Mouse (Mus musculus): ENCODE data around the gene Hsd11b2. TPM values are rescaled to one million over a fixed set of nuclear protein-coding genes. Genes with fewer than 3 reads are reported as not detected.

The Hsd11b2 gene
- polyA plus RNA-seq, 1 experiment from 2014 or later: 39.3 TPM

DNA sequence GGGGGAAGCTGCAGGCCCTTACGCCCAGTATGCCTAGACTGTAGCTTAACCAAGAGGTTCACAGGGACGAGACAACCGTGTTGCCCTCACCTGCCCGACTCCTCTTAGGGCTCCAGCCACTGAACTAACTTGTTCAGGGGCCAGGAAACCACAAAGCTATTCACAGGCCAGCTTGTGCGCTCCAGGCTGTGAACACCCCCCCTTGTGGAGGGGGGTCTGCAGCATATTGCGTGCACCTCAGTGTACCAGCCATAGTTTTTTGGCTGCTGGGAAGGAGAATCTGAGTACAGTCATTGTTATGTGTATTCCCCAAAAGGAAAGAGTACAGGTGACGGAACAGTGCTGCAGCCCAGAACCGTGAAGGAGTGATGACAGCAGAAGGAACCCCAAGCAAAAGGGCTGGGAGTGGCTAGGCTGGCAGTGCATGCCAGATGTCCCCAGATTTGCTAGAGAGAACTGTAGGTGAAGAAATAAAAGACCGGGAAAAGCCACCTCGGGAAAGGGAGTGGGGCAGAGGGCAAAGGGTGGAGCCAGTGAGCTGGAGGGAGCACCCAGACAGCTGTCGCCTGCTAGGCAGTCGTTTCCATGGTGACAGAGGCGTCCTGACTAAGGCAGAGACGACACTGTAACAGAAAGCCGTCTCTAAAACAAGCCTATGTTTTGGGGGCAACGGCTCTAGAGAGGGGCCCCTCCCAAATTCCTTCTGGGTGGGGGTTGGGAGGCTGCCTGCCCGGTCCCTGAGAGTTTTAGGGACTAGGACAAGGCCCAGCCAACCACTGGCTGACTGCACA, 44.5 kb upstream of the Hsd11b2 start:
- no peaks in the 10 kb centered on the region for H3K9me3 ChIP-seq (ENCODE audit: low read length)
- peaks cover 2% of the 10 kb centered on the region for H3K36me3 ChIP-seq (ENCODE audit: insufficient read depth, low read length)
- peaks cover 41% of the 10 kb centered on the region for H3K4me1 ChIP-seq (ENCODE audit: insufficient read depth, low read length)
- H3K27ac ChIP-seq (ENCODE audit: low read length): peak overlapping the region; percentile 37; the same call in 1 of the 2 replicates
- H3K4me3 ChIP-seq (ENCODE audit: low read length): no peak overlapping the region
- H3K4me2 ChIP-seq (replicated peaks; ENCODE audit: low read depth, low read length): no peak overlapping the region
- no peaks in the 10 kb centered on the region for H3K27me3 ChIP-seq (ENCODE audit: insufficient read depth, low read length)
- ATAC-seq (ENCODE audit: low FRiP score, low TSS enrichment): no peak
- H3K9ac ChIP-seq (replicated peaks; ENCODE audit: low read length): no peak overlapping the region; the same call in 1 of the 2 replicates
- WGBS: 33% methylated on average over 17 of the region's 17 CpGs

DNA sequence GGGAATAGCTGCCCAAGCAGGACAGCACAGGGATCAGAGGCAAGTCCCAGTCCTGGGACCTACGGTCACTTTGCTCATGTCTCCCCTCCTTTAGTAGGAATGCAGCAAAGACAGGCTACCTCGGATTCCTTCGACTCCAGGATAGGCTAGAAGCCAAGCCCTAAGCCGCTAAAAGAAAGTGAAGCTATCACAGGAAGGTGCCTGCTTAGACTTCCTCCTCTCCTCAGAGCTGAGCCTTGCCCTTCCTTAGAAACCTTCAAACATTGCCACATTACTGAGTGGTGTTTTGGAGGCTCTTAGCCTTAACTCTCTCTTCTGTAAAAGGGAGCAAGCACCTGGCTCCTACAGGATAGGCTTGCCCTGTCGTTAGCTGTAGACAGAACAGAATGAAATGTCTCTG, 43.9 kb upstream of the Hsd11b2 start:
- H3K27ac ChIP-seq (ENCODE audit: low read length): no peak overlapping the region; the same call in 1 of the 2 replicates
- H3K4me1 ChIP-seq (ENCODE audit: insufficient read depth, low read length): peaks cover 41% of the 10 kb centered on the region
- H3K9me3 ChIP-seq (ENCODE audit: low read length): no peaks in the 10 kb centered on the region
- 44% methylated on average over 5 of the region's 5 CpGs for WGBS
- H3K36me3 ChIP-seq (ENCODE audit: insufficient read depth, low read length): peaks cover 2% of the 10 kb centered on the region
- H3K27me3 ChIP-seq (ENCODE audit: insufficient read depth, low read length): no peaks in the 10 kb centered on the region
- no peak overlapping the region for H3K9ac ChIP-seq (replicated peaks; ENCODE audit: low read length)
- no peak overlapping the region for H3K4me2 ChIP-seq (replicated peaks; ENCODE audit: low read depth, low read length)
- no peak for ATAC-seq (ENCODE audit: low FRiP score, low TSS enrichment)
- H3K4me3 ChIP-seq (ENCODE audit: low read length): no peak overlapping the region

DNA sequence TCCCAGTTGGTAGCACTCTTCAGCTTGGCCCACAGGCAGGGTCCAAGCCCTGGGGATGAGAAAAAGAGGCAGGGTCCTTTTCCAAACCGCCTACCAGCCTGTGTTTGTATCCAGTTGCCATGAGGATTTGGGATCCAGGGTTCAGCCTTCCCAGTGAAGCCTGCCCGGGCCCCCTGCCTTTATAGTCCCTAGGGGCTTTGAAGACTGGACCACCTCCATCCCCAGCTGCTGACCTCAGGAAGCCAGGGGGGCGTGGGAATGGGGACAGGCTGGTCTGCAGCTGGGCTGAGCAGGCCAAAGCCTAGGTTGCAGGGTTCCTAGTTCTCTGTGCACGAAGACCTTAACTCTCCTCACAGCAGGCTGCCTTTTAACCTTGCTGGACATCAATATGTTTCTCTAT, 43.3 kb upstream of the Hsd11b2 start:
- no peaks in the 10 kb centered on the region for H3K27me3 ChIP-seq (ENCODE audit: insufficient read depth, low read length)
- ATAC-seq (ENCODE audit: low FRiP score, low TSS enrichment): no peak
- WGBS: 46% methylated on average over 4 of the region's 4 CpGs

DNA sequence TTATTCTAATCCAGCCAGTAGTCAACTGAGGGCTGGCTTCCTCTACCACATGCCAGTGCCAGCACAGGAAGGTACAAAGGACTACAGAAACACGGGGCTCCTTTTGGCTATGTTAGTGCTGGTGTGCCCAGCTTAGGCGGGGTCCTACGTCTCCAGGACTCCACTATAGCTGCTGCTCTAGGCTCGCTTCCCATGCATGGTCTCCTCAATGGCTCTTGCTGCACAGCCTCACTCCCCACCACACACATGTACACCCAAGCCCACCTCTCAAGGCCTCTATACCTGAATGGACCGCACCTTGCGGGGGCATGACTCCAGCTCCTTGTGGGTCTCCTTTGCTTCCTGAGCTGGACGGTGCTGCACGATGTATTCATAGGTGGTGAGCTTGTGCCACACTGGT, 42.8 kb upstream of the Hsd11b2 start:
- Histone ChIP-seq H3K4me2 (replicated peaks; ENCODE audit: low read depth, low read length) (no peak overlapping the region), H3K9ac (replicated peaks; ENCODE audit: low read length) (no peak overlapping the region), H3K27ac (ENCODE audit: low read length) (no peak overlapping the region), H3K9me3 (ENCODE audit: low read length) (no peaks in the 10 kb centered on the region), H3K27me3 (ENCODE audit: insufficient read depth, low read length) (no peaks in the 10 kb centered on the region), H3K36me3 (ENCODE audit: insufficient read depth, low read length) (peaks cover 2% of the 10 kb centered on the region), H3K4me3 (ENCODE audit: low read length) (no peak overlapping the region), H3K4me1 (ENCODE audit: insufficient read depth, low read length) (peaks cover 40% of the 10 kb centered on the region)
- WGBS: 94% methylated on average over 8 of the region's 8 CpGs
- ATAC-seq (ENCODE audit: low FRiP score, low TSS enrichment): no peak

More for the DNA sequence above, 43.3 kb upstream of the Hsd11b2 start:
- H3K27ac ChIP-seq (ENCODE audit: low read length): no peak overlapping the region
- no peak overlapping the region for H3K9ac ChIP-seq (replicated peaks; ENCODE audit: low read length)
- no peaks in the 10 kb centered on the region for H3K9me3 ChIP-seq (ENCODE audit: low read length)
- no peak overlapping the region for H3K4me2 ChIP-seq (replicated peaks; ENCODE audit: low read depth, low read length)
- H3K36me3 ChIP-seq (ENCODE audit: insufficient read depth, low read length): peaks cover 2% of the 10 kb centered on the region
- H3K4me1 ChIP-seq (ENCODE audit: insufficient read depth, low read length): peaks cover 41% of the 10 kb centered on the region
- H3K4me3 ChIP-seq (ENCODE audit: low read length): no peak overlapping the region

DNA sequence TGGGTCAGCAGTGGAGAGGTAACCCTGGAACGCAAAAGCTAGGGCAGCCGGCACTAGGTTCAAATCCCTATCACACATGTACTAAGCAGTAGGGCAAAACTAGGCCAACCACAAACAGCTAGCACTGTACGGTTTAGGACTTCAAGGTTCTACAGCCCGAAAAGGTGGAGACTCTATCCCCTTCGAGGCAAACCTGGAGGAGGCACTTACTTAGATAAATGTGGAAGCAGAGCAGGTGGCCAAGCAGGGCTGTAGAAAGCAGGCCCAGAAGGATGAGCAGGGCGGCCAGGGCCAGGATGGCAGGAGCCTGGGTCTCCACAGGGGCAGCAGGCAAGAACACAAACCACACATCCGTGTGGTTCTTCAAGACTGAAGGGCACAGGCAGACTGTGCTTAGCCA, 42.4 kb upstream of the Hsd11b2 start:
- peaks cover 40% of the 10 kb centered on the region for H3K4me1 ChIP-seq (ENCODE audit: insufficient read depth, low read length)
- ATAC-seq (ENCODE audit: low FRiP score, low TSS enrichment): no peak
- no peak overlapping the region for H3K4me2 ChIP-seq (replicated peaks; ENCODE audit: low read depth, low read length)
- no peak overlapping the region for H3K27ac ChIP-seq (ENCODE audit: low read length)
- H3K9ac ChIP-seq (replicated peaks; ENCODE audit: low read length): no peak overlapping the region
- peaks cover 2% of the 10 kb centered on the region for H3K36me3 ChIP-seq (ENCODE audit: insufficient read depth, low read length)
- H3K27me3 ChIP-seq (ENCODE audit: insufficient read depth, low read length): no peaks in the 10 kb centered on the region
- no peak overlapping the region for H3K4me3 ChIP-seq (ENCODE audit: low read length)
- no peaks in the 10 kb centered on the region for H3K9me3 ChIP-seq (ENCODE audit: low read length)
- 92% methylated on average over 7 of the region's 7 CpGs for WGBS

DNA sequence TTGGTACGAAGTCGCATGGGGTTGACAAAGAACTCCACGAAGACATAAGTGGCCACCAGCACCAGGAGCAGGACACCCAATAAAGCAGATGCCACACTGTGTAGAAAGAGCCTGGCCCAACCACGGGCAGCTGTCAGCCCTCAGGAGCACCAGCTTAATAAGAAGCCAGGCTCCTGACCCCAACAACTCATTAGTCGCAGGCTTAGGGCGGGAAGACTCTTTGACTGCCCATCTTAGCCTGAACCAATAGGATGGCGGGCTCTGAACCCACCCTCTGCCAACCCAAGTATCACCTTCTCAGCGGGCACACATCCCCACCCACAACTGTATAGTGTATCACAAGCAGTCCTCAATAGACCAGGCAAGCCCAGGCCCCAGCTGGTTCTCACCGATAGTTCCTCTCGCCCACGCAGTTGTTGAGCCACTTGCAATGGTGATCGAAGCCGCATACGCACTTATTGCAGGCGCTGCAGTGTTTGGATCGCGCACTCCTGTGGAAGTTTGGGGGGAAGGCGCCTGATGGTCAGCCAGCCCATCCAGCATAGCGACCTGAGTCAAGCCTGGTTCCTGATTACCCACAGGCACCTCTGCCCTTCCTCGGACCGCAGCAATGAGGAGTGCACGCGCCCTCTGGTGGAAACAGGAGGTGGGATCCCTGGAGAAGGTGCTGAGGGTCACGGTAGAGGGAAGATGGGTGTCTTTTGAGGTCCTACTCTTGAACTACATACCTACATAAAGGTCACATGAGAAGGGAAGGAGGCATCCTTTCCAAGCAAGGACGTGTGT, 41.7 kb upstream of the Hsd11b2 start:
- H3K9ac ChIP-seq (replicated peaks; ENCODE audit: low read length): 0 out of 2 replicates have a peak overlapping the region, but pooled peaks have one; percentile 10
- no peaks in the 10 kb centered on the region for H3K27me3 ChIP-seq (ENCODE audit: insufficient read depth, low read length)
- H3K4me3 ChIP-seq (ENCODE audit: low read length): no peak overlapping the region
- H3K4me2 ChIP-seq (replicated peaks; ENCODE audit: low read depth, low read length): 0 out of 2 replicates have a peak overlapping the region, but pooled peaks have one; percentile 1
- no peak overlapping the region for H3K27ac ChIP-seq (ENCODE audit: low read length)
- ATAC-seq (ENCODE audit: low FRiP score, low TSS enrichment): peak; percentile 55
- no peaks in the 10 kb centered on the region for H3K9me3 ChIP-seq (ENCODE audit: low read length)
- WGBS: 39% methylated on average over 25 of the region's 25 CpGs
- peaks cover 37% of the 10 kb centered on the region for H3K4me1 ChIP-seq (ENCODE audit: insufficient read depth, low read length)
- H3K36me3 ChIP-seq (ENCODE audit: insufficient read depth, low read length): peaks cover 2% of the 10 kb centered on the region

DNA sequence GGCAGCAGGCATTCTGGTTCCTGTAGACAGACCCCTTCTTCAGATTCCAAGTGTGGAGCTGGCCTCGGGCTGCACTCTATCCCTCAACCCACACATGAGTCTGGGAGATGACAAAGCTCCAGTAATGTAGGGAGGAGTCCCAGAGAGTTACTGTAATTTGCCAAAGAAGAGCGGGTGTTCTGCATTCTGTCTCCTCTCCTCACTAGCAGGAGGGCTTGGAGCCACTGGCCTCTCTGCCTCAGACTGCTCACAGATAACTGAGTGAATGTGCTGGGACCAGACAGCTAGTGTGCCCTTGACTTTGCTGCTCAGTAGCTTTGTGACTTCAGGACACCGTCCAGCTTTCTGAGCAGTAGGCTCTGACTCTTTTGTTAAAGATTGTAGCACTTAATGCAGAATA, 40.8 kb upstream of the Hsd11b2 start:
- 85% methylated on average over 3 of the region's 3 CpGs for WGBS
- Histone ChIP-seq H3K4me3 (ENCODE audit: low read length) (no peak overlapping the region), H3K9ac (replicated peaks; ENCODE audit: low read length) (no peak overlapping the region), H3K27me3 (ENCODE audit: insufficient read depth, low read length) (no peaks in the 10 kb centered on the region), H3K27ac (ENCODE audit: low read length) (no peak overlapping the region), H3K4me2 (replicated peaks; ENCODE audit: low read depth, low read length) (no peak overlapping the region), H3K9me3 (ENCODE audit: low read length) (no peaks in the 10 kb centered on the region), H3K4me1 (ENCODE audit: insufficient read depth, low read length) (peaks cover 36% of the 10 kb centered on the region), H3K36me3 (ENCODE audit: insufficient read depth, low read length) (peaks cover 8% of the 10 kb centered on the region)
- ATAC-seq (ENCODE audit: low FRiP score, low TSS enrichment): no peak

DNA sequence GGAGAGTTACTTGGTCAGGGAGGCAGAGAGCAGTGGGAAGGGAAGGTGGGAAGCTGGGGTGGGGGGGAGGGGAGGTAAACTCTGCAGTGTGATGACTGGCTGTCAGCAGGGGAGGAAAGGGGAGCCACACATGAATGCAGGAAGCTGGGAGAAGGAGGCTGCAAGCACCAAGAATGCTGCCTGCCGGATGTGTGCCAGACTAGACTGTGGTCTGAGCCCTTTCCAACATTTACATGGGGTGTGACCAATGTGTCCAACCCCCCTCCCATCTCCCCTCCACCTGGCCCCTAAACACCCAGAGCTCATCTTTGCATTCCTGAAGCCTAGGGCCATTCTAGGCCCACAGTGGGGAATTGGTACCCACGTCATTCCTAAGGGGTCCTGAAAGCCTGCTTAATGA, 37.5 kb upstream of the Hsd11b2 start:
- no peak for ATAC-seq (ENCODE audit: low FRiP score, low TSS enrichment)
- WGBS: 41% methylated on average over 2 of the region's 2 CpGs
- Histone ChIP-seq H3K9me3 (ENCODE audit: low read length) (no peaks in the 10 kb centered on the region), H3K9ac (replicated peaks; ENCODE audit: low read length) (no peak overlapping the region), H3K4me3 (ENCODE audit: low read length) (no peak overlapping the region), H3K27me3 (ENCODE audit: insufficient read depth, low read length) (no peaks in the 10 kb centered on the region), H3K36me3 (ENCODE audit: insufficient read depth, low read length) (peaks cover 15% of the 10 kb centered on the region), H3K27ac (ENCODE audit: low read length) (no peak overlapping the region), H3K4me2 (replicated peaks; ENCODE audit: low read depth, low read length) (no peak overlapping the region), H3K4me1 (ENCODE audit: insufficient read depth, low read length) (peaks cover 28% of the 10 kb centered on the region; the same call in 1 of the 2 replicates)

DNA sequence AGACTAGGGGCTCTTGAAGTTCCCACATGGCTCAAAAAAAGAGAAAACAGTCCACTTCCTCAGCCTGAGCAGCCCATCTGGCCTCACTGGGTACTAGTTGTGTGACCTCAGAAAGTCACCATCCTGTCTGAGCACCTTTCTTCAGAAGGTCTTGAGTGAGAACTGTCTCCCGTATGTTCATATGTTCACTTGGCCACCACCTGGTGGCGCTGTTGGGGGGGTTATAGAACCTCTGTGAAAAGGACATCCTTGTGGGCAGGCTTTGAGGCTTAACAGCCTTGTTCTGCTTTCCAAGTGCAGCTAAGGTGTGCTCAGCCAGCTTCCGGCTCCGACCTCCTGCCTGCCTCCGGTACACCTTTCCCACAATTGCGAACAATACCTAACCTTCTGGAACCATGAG, 37.1 kb upstream of the Hsd11b2 start:
- no peak overlapping the region for H3K9ac ChIP-seq (replicated peaks; ENCODE audit: low read length)
- WGBS: 73% methylated on average over 6 of the region's 6 CpGs
- H3K4me3 ChIP-seq (ENCODE audit: low read length): no peak overlapping the region
- peaks cover 25% of the 10 kb centered on the region; the same call in 1 of the 2 replicates for H3K4me1 ChIP-seq (ENCODE audit: insufficient read depth, low read length)
- H3K9me3 ChIP-seq (ENCODE audit: low read length): no peaks in the 10 kb centered on the region
- no peaks in the 10 kb centered on the region for H3K27me3 ChIP-seq (ENCODE audit: insufficient read depth, low read length)
- H3K36me3 ChIP-seq (ENCODE audit: insufficient read depth, low read length): peaks cover 15% of the 10 kb centered on the region
- no peak for ATAC-seq (ENCODE audit: low FRiP score, low TSS enrichment)
- H3K27ac ChIP-seq (ENCODE audit: low read length): no peak overlapping the region
- no peak overlapping the region for H3K4me2 ChIP-seq (replicated peaks; ENCODE audit: low read depth, low read length)

DNA sequence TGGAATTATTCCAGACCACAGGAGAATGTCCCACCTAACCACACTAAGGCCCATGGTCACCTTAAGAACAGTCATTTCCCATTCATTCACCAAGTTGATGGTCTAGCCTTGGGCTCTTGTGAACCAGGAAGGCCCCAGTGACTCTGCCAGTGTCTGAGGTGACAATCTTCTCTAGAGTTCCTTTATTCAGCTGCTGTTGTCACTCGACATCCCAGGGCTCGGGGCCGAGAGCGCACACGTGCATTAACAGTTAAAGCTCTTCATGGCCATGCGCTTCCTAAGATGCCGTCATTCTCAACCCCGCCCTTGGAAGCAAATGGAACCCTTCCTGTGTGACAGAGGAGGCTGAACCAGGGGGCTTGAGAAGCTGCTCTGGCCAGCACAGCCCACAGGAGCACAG, 36.4 kb upstream of the Hsd11b2 start:
- Histone ChIP-seq H3K4me2 (replicated peaks; ENCODE audit: low read depth, low read length) (no peak overlapping the region), H3K9me3 (ENCODE audit: low read length) (no peaks in the 10 kb centered on the region), H3K36me3 (ENCODE audit: insufficient read depth, low read length) (peaks cover 15% of the 10 kb centered on the region), H3K4me3 (ENCODE audit: low read length) (no peak overlapping the region), H3K27ac (ENCODE audit: low read length) (no peak overlapping the region), H3K9ac (replicated peaks; ENCODE audit: low read length) (no peak overlapping the region), H3K27me3 (ENCODE audit: insufficient read depth, low read length) (no peaks in the 10 kb centered on the region), H3K4me1 (ENCODE audit: insufficient read depth, low read length) (peaks cover 18% of the 10 kb centered on the region; the same call in 1 of the 2 replicates)
- ATAC-seq (ENCODE audit: low FRiP score, low TSS enrichment): no peak
- WGBS: 86% methylated on average over 8 of the region's 8 CpGs
